19 mouse cellular contexts compared by ENCODE assay signal in the genomic region with DNA sequence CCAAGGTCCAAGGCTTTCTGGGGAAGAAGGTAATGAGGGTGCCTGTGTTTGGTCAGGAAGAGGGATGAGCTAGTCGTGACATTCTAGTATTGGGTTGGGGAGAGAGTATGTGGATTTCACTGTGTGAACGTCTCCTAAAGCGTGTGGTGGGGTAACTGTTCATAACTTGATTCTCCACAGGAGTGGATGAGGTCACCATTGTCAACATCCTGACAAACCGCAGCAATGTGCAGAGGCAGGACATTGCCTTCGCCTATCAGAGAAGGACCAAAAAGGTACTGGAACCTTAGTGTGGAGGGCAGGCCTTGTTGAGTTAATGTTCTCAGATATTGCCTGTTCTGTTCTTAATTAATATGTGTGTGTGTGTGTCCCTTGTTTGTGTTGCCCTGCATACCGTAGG.
"Had no signal": no experiment of that assay in that cellular context is flagged by ENCODE, and none has a peak within 500 bp of the region (broad histone marks: within the 10 kb centered on the region; RNA-seq: fewer than 3 reads in every experiment).

No protein-coding gene starts in this region.

- H3K4me2 ChIP-seq: limb, embryonic 12.5 days; limb, embryonic 15.5 days; liver, embryonic 11.5 days; lung, embryonic 14.5 days; midbrain, embryonic 13.5 days had no signal

- DNase-seq: kidney, adult 18-20 months; kidney, adult 9 months; kidney, postnatal 25 days; layer of hippocampus, postnatal 36 days; liver, postnatal 0 days; lung, embryonic 14.5 days; lung, postnatal 14 days; thymus, postnatal 25 days had no signal

- H3K36me3 ChIP-seq: midbrain, embryonic 10.5 days; midbrain, embryonic 13.5 days had no signal

- H3K4me1 ChIP-seq: megakaryocyte, embryonic 14.5 days had no signal

- H3K9ac ChIP-seq: limb, embryonic 12.5 days; limb, embryonic 15.5 days; liver, embryonic 14.5 days; liver, postnatal 0 days; lung, embryonic 14.5 days; midbrain, embryonic 13.5 days had no signal

- H3K27me3 ChIP-seq: limb, embryonic 15.5 days; midbrain, embryonic 13.5 days had no signal

- H3K4me3 ChIP-seq: left cerebral cortex, adult 2 months; limb, embryonic 12.5 days; limb, embryonic 15.5 days; megakaryocyte, embryonic 14.5 days; midbrain, embryonic 10.5 days; midbrain, embryonic 13.5 days had no signal

- ATAC-seq: liver, postnatal 0 days; midbrain, embryonic 13.5 days; midbrain, embryonic 16.5 days had no signal

- H3K27ac ChIP-seq: kidney, postnatal 0 days; left cerebral cortex, adult 2 months; limb, embryonic 12.5 days; liver, embryonic 14.5 days; midbrain, embryonic 10.5 days; midbrain, embryonic 13.5 days; stomach, postnatal 0 days had no signal

- H3K9me3 ChIP-seq: limb, embryonic 12.5 days; limb, embryonic 15.5 days; megakaryocyte, embryonic 14.5 days; midbrain, embryonic 10.5 days; midbrain, embryonic 13.5 days had no signal
